Comparison of ENCODE assay signal across 15 mouse cellular contexts in the genomic region with DNA sequence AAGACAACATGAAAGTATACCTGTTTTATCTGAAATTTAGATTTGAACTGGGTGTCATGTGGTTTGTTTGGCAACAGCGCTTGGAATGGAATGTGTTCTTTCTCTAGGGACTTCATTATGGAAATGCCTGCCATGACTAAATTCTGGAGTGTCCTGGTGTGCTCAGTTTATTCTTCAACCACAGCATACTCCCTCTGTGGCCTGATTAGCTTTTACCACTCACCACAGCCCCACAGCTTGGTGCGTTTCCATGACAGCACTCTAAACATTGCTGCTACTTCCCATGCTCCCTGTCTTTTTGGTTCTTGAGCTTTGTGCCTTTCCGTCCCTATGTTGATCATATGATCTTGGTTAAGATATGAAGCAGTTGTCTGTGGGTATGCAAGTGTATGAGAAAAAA.
DNase-seq lines count a peak whose midpoint lies in the region; TF ChIP-seq lines count a peak whose summit lies in the region.
"Had no signal": no experiment of that assay in that cellular context is flagged by ENCODE, and none has a peak within 500 bp of the region (broad histone marks: within the 10 kb centered on the region; RNA-seq: fewer than 3 reads in every experiment).

No protein-coding gene starts in this region.

- peak; percentile 1 for DNase-seq in kidney, adult 2 months
- no peak for DNase-seq in kidney, adult 18-20 months
- DNase-seq in CH12.LX (ENCODE audit: extremely low read depth) (peak; percentile 33), adipocyte (ENCODE audit: low spot score) (peak; percentile 2)
- peak; percentile 4 for DNase-seq in lung, postnatal 25 days (ENCODE audit: low spot score)
- no peak for DNase-seq in thymus, postnatal 10 days (ENCODE audit: low spot score in 2 of 2)
- no peak for DNase-seq in urinary bladder, postnatal 4 days (ENCODE audit: low spot score in 2 of 2)
- DNase-seq: adrenal gland, postnatal 36 days; cerebellum, postnatal 36 days; kidney, postnatal 14 days; liver, embryonic 13.5 days; thymus, postnatal 14 days had no signal

- dilution Hi-C loops in CH12.LX (cut with MboI; ENCODE audit: extremely low pct_ligation_motif_present, extremely low pct_unique_long_range_greater_than_20kb, low sequenced_read_pairs) = no loop called here

- H3K27ac ChIP-seq in kidney, adult 2 months (ENCODE audit: insufficient read depth, low read depth, low read length) = no peak overlapping the region
- H3K27ac ChIP-seq in CH12.LX (ENCODE audit: insufficient read depth, low read depth) = no peak overlapping the region
- H3K27ac ChIP-seq: liver, embryonic 13.5 days; midbrain, embryonic 10.5 days; stomach, embryonic 15.5 days had no signal

- no peaks in the 10 kb centered on the region for H3K36me3 ChIP-seq in kidney, adult 2 months (ENCODE audit: control insufficient read depth, insufficient read depth, low read length)
- no peaks in the 10 kb centered on the region for H3K36me3 ChIP-seq in CH12.LX (replicated peaks in 1 of 2; ENCODE audit: control insufficient read depth in 1 of 2, insufficient read depth in 1 of 2, low read length in 1 of 2)
- H3K36me3 ChIP-seq: liver, embryonic 13.5 days; midbrain, embryonic 10.5 days; stomach, embryonic 15.5 days had no signal

- TF ChIP-seq CTCF in kidney, adult 2 months (conservative IDR thresholded peaks at IDR 0.05; ENCODE audit: insufficient read depth, insufficient read length, low read depth, low read length) = no peak
- no peak for TF ChIP-seq CTCF in CH12.LX (conservative IDR thresholded peaks at IDR 0.05 in 1 of 2, IDR thresholded peaks at IDR 0.05 in 1 of 2; ENCODE audit: low read depth in 2 of 2, low read length in 2 of 2)

- 61% methylated on average over 3 of the region's 3 CpGs for WGBS in kidney, adult 2 months

- H3K4me2 ChIP-seq in CH12.LX (ENCODE audit: insufficient read depth, low read depth, poor library complexity, severe bottlenecking) = no peak overlapping the region
- H3K4me2 ChIP-seq: liver, embryonic 13.5 days; stomach, embryonic 15.5 days had no signal

- no peak overlapping the region for H3K4me3 ChIP-seq in kidney, adult 2 months (ENCODE audit: insufficient read depth, low read depth, low read length)
- H3K4me3 ChIP-seq in CH12.LX (replicated peaks in 1 of 3; ENCODE audit: low read depth in 2 of 3, low read length in 2 of 3, poor library complexity in 1 of 3) = no peak overlapping the region
- H3K4me3 ChIP-seq: erythroblast, embryonic 14.5 days; liver, embryonic 13.5 days; midbrain, embryonic 10.5 days; stomach, embryonic 15.5 days had no signal

- no peaks in the 10 kb centered on the region for H3K9me3 ChIP-seq in CH12.LX (replicated peaks; ENCODE audit: low read length)
- H3K9me3 ChIP-seq: liver, embryonic 13.5 days; midbrain, embryonic 10.5 days; stomach, embryonic 15.5 days had no signal

- in situ Hi-C loops in CH12.LX (cut with MboI; ENCODE audit: low pct_ligation_motif_present, low pct_unique_long_range_greater_than_20kb, low sequenced_read_pairs) = no loop called here

- no peak for TF ChIP-seq RAD21 in CH12.LX (IDR thresholded peaks at IDR 0.05; ENCODE audit: low read depth, low read length)

- no peaks in the 10 kb centered on the region for H3K4me1 ChIP-seq in kidney, adult 2 months (ENCODE audit: control insufficient read depth, insufficient read depth, low read length)
- no peaks in the 10 kb centered on the region; a peak in 1 of 4 replicates for H3K4me1 ChIP-seq in CH12.LX (ENCODE audit: control insufficient read depth in 1 of 2, insufficient read depth in 2 of 2)
- H3K4me1 ChIP-seq: liver, embryonic 13.5 days; midbrain, embryonic 10.5 days; stomach, embryonic 15.5 days had no signal

- no peak for TF ChIP-seq EP300 in CH12.LX (IDR thresholded peaks at IDR 0.05; ENCODE audit: low read length)

- no peak for TF ChIP-seq POLR2A in kidney, adult 2 months (IDR thresholded peaks at IDR 0.05; ENCODE audit: low read depth, low read length)
- no peak for TF ChIP-seq POLR2A in CH12.LX (IDR thresholded peaks at IDR 0.05; ENCODE audit: low read depth, low read length)

- no peaks in the 10 kb centered on the region for H3K27me3 ChIP-seq in kidney, adult 2 months (replicated peaks; ENCODE audit: control insufficient read depth, insufficient read depth, low read length)
- H3K27me3 ChIP-seq in CH12.LX (replicated peaks) = no peaks in the 10 kb centered on the region
- H3K27me3 ChIP-seq: liver, embryonic 13.5 days; stomach, embryonic 15.5 days had no signal

- no peak overlapping the region for H3K9ac ChIP-seq in CH12.LX (ENCODE audit: insufficient read depth, low read depth)
- H3K9ac ChIP-seq: liver, embryonic 13.5 days; stomach, embryonic 15.5 days had no signal

- H3K79me2 ChIP-seq in CH12.LX (replicated peaks; ENCODE audit: control insufficient read depth, extremely low read depth, insufficient read depth, poor library complexity, severe bottlenecking) = no peaks in the 10 kb centered on the region

TF ChIP-seq in CH12.LX, 34 proteins besides CTCF, POLR2A, EP300 and RAD21:
- TF ChIP-seq SMC3 (IDR thresholded peaks at IDR 0.05; ENCODE audit: low read depth, low read length) = no peak
- TF ChIP-seq HCFC1 (IDR thresholded peaks at IDR 0.05; ENCODE audit: low read depth, low read length) = no peak
- no peak for TF ChIP-seq KAT2A (IDR thresholded peaks at IDR 0.05; ENCODE audit: insufficient replicate concordance, low read length)
- TF ChIP-seq ZKSCAN1 (IDR thresholded peaks at IDR 0.05; ENCODE audit: borderline replicate concordance, low read depth, low read length) = no peak
- no peak for TF ChIP-seq NRF1 (IDR thresholded peaks at IDR 0.05; ENCODE audit: low read depth, low read length)
- TF ChIP-seq JUND (conservative IDR thresholded peaks at IDR 0.05; ENCODE audit: low read depth, low read length) = no peak
- 0 out of 2 replicates have a peak, but pooled peaks have one; percentile 17 for TF ChIP-seq IRF4 (IDR thresholded peaks at IDR 0.05; ENCODE audit: low read depth, low read length)

Comparison
In these comparisons a context has a peak if more than half of its experiments do, and no peak if none do; other contexts are left out.
1. DNase-seq: peak in kidney, adult 2 months (single experiment), CH12.LX (single experiment), adipocyte (single experiment) and lung, postnatal 25 days (single experiment); none in kidney, adult 18-20 months (single experiment), thymus, postnatal 10 days (0 of 2) and urinary bladder, postnatal 4 days (0 of 2).